Mouse (Mus musculus) brain, embryonic 14.5 days (tissue): ENCODE results near the gene Tmem104. TPM values are rescaled to one million over a fixed set of nuclear protein-coding genes. Genes with fewer than 3 reads are reported as not detected.

Experiments used
- DNase-seq: peaks from one replicate; pipeline ENCODE4 v3.0.0-alpha.2; 2011; ENCODE audit warnings: low read depth
- CTCF ChIP-seq: fragments of 200-500 bp; IDR thresholded peaks from 2 replicates; pipeline ENCODE4 v1.5.1; 2012; ENCODE audit warnings: inconsistent platforms, mild to moderate bottlenecking, moderate library complexity, borderline replicate concordance; ENCODE audit not compliant: insufficient read depth, insufficient read length; ENCODE audit errors: extremely low read depth
- POLR2A ChIP-seq: fragments of 200-500 bp; IDR thresholded peaks from 2 replicates; pipeline ENCODE4 v1.6.1; 2012; ENCODE audit warnings: mild to moderate bottlenecking, inconsistent platforms, borderline replicate concordance; ENCODE audit not compliant: poor library complexity, insufficient read depth, insufficient read length, severe bottlenecking; ENCODE audit errors: extremely low read depth
- polyA plus RNA-seq: library from polyadenylated mRNA; depleted of rRNA; stranded (reverse); fragments of >200 nt; gene quantifications from 2 replicates; pipeline ENCODE4 v1.2.3, GENCODE M21; 2012

Gene Tmem104
- polyA plus RNA-seq, 1 experiment: 10.7 TPM

DNA sequence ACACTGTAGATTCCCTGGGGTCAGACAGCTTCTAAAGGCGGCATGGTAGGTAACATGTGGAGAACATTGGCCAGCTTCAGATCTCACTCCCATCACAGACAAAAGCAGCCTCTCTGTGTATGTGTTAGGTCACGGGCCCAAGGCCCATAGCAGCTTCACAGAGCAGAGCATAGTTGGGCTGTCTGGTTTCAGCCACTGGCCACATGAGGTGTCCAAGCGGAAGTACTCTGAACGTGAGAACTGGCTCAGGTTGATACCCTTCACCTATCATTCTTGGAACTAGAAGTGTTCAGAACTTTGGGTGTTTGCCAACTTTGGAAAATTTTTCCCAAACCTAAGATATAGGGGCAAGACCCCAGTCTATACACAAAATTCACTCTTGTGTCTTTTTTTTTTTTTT is 17.9 kb upstream of the Tmem104 start:
- TF ChIP-seq CTCF: no peak
- TF ChIP-seq POLR2A: no peak
- no peak for DNase-seq

DNA sequence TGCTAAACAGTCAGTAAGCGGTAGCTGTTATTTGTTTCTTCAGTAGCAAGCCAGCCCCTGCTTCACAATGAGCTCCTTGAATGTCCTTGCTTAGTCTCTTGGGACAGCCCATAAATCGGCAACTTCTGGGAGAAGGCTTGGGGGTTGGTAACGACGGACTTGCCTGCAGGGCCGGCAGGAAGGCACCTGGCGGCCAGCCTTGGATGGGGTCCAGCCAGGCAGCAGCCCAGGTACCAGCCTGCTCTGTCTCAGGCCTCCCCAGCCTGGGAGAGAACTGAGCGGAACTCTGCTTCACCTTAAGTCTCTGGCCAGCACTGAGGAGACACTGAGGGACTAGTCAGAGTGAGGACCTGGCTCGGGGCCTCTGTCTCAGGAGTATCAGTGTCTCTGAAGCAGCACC is 16.2 kb upstream of the Tmem104 start:
- DNase-seq: no peak
- no peak for TF ChIP-seq POLR2A

DNA sequence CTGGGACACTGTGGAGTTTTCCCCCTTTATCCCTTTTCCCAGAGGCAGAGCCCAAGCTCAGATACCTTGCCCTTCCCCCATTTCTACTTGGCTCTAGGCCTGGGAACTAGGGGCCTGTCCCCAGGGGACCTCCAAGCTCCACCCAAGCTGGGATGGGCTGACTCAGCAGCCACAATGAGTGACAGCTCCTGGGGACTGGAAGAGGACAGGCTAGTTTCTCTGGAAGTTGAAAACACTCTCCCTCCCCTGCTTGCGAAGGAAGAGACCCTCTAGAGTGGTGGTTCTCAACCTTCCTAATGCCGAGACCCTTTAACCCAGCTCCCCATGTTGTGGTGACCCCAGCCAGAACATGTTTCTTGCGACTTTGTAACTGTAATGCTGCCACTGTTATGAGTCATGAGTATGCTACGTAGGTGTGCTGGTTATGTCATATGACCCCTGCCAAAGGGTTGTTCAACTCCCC is 14.4 kb upstream of the Tmem104 start:
- DNase-seq: peak; percentile 77
- TF ChIP-seq POLR2A: no peak
- no peak for TF ChIP-seq CTCF

DNA sequence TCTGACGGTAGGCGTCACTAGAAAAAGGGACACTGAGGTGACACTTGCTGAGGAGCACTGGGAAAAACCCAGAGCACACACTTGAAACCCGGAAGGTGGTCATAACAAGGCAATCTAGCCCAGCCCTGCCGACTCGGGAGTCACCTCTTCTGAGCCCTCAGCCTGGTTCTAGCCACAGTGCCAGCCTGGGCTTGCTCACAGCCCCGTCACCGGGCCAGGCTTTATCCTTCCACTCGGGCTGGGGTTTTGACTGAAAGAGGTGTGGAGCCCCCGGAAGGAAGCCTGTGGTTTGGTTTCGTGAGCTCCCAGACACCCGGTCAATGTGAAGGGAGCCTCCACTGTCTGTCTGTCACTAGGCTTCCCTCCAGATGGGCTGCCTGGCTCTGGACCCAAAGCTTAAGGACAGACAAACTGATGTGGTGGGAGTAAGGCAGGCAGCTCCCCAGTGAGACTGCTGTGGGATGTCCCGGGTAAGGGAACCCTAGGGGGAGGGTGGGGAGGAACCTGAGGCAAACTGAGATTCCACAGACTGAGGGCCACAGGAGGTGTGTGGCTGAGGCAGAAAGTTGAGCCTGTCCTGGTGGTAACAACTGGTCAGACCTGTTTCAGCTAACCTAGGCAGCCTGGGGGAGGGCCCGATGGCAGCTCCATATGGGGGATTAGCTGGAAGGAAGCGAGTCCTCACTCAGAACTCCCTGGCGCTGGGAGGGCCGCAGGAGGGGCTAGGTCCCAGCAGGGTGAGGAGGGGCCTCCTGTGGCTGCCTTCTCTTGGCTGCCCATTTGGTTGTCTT is 13.5 kb upstream of the Tmem104 start:
- no peak for TF ChIP-seq POLR2A
- no peak for TF ChIP-seq CTCF
- no peak for DNase-seq

DNA sequence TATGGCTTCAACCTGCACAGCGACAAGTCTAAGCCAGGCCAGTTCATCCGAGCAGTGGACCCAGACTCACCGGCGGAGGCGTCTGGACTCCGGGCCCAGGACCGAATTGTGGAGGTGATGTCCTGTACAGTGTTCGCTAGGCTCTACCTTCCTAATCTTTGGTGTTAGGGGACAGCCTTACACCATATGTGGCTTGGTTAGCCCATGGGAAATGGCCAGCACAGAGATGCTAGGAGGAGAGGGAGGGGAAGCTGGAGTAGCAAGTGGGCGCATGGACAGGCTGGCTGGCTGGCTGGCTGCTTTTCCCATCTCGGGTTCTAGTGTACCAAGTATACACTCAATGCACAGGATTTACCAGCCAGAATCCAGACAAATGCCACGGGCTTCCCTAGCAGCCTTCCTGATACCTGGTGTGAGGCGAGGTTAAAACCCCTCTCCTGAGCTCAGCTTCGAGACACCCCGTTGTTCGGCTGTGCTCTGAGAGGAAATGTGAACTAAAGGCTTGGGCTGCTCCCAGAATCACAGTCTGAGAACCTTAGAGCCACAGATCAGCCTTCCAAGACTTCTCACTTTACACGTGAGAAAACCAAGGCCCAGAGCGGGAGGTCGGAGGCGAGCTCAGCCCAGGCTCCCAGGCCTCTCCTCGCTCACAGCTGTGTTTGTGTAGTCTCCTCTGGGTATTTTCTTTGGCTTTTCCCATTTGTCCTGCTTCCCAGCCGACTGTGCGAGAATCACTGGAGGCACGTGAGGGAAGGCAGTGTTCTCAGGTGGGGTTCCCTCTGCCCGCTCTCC is 10.7 kb upstream of the Tmem104 start:
- TF ChIP-seq POLR2A (no peak), CTCF (no peak)
- no peak for DNase-seq

DNA sequence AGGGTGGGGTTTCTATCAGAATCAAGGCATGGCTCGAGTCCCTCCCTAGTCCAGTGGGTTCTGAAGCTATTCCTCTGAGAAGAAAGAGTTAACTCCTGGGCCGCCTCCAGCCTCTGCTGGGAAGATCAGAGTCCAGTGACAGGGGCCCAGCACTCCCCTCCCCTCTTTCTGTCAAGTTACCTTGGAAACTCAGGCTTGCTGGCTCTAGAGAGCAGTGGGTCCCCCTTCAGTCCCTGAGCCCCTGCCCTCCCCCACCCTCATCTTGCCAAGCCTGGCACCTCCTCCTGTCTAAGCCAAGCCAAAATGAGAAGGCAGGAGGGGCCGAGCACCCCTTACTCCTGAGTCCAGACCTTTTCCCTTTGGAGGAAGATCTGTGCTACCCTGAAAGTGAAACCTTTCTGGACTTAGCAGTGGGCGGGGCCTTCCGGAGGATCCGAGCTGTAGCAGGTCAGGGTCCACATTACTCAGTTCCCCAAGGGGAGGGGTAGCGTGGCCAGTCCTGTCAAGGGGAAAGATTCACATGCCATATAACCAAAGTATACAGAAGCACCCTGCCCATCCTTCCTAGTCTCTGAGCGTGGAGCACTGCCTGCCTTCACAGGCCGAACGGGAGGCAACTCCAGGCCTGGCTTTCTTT is 9.6 kb upstream of the Tmem104 start:
- TF ChIP-seq POLR2A: no peak
- TF ChIP-seq CTCF: no peak
- peak; percentile 93 for DNase-seq

DNA sequence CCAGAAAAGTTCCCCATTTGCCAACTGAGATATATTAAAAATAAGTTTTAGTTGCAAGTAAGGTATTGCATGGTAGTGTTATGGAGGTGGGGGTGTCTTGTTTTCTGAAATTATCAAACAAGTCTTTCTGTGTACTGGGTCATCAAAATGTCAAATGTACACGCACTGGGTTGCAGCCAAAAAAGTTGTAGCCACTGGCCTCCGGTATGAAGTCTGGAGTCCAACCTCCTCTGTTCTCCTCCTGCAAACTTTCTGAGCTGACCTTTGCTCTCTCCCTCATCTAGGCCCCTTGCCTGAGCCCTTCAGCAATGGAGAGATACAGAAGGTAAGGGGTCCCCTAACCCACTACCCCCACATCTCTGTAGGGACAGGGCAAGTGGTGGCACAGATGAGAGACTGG is 8.5 kb upstream of the Tmem104 start:
- TF ChIP-seq CTCF (no peak), POLR2A (no peak)

DNA sequence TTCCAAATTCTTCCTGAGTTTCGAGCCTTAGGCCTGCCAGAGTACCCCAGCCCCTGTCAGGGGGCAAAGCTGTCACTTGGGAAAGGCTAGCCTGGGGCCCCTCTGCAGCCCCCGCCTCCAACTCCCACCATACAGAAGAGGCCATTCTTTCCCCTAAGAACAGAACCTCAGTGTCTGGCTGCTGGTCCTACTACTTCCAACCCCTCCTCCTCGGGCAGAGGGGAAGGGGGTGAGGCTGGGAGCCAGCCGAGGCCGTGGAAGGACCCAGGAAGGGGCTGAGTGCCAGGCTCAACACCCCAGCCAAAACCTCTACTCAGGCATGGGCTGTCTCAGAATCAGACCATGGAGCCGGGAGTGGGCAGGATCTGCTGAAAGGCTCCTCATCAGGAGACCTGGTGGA is 8.1 kb upstream of the Tmem104 start:
- TF ChIP-seq POLR2A: no peak
- no peak for TF ChIP-seq CTCF
- peak; percentile 78 for DNase-seq

More for the DNA sequence above, 8.5 kb upstream of the Tmem104 start:
- DNase-seq: no peak

DNA sequence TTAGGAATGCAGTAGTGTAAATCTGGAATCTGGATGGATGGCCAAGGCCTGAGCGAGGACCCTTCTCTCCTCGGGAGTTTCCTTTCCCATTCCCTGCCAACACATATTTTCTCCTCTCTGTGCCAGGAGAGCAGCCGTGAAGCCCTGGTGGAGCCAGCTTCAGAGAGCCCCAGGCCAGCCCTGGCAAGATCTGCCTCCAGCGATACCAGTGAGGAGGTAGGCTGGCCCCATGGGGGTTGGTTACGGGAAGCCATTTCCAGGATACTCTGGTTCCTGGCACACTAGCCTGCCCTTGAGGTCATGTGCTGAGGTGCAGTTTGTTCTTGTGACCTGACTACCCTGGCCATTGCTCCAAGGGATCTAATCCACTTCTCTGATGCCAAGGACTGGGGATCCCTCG is 7.4 kb upstream of the Tmem104 start:
- DNase-seq: no peak
- TF ChIP-seq CTCF (no peak), POLR2A (no peak)

DNA sequence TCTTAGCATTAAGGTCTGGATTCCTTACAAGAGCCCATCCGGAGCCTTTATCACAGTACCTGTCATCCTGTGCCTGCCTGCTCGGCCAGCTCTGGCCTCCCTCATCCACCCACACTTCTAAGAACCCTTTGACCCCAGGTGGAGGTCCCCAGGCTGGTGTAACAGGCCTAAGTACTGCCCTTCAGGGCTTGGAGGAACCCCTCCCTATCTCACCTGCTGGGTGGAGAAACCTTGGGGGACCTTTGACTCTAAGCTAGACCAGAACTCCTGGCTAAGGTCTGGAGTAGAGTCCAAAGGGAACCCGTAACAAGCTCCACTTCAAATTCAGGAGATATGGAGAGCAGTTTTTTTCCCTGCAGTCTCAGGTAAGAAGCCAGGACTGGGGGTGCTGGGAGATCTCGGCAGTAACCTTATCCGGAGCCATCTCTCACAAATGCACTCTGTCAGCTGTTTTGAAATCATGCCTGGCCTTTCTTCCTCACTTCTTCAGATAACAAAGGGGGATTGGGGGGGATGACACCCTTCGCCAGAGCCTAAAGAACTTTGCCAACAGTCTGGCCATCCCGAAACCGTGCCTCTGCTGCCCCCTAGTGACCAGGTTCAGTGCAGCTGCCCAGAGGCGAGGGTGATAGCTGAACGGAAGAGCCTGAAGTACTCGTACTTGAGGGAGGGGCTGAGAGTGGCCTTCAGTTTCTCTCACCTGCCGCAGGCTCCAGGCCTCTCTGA is 5.2 kb upstream of the Tmem104 start:
- DNase-seq: peak; percentile 77
- TF ChIP-seq POLR2A (no peak), CTCF (peak; percentile 95)

DNA sequence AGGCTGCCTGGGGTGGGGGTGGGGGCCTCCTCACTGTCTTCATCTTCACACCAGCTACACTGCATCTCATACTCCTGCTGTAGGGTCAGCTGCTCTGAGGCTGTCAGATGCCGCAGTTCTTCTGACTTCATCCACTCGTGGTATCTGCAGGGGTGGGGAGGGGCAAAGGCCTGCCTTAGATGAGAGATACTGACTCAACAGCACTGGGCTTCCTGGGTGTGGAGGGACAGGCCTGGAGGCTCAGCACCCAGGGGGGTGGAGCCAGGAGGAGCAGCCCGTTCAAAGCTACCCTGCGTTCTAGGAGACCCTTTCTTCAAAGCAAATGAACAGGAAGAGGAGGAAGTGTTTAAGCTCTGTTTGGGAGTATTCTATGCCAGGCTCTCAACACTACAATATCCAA is 2.3 kb upstream of the Tmem104 start:
- no peak for DNase-seq
- TF ChIP-seq CTCF (no peak), POLR2A (no peak)

DNA sequence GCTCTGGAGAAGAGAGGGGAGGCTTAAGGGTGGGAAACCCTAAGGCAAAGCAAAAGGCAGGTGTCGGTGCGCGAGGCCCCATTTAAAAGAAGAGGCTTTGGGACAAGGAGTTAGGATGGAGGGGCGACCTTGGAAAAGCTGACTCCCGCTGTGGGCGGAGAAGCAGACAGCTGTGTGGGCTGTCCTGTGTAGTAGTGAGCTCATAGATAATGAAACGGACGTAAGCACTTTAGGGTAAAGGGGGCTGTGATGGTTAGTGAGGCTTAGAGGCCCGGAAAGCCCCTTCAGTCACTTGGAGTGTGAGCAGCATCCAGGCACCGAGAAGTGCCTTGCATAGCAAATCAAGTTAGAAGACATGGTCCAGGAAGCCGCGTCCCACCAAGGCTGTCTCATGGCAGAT is 406 bp downstream of the Tmem104 start, which contains the start of gene Nat9:
Gene Nat9, minus strand, starts transcription at position 167 of the 400 bp plus-strand sequence.
- no peak for DNase-seq
- TF ChIP-seq CTCF (no peak), POLR2A (no peak)
